Mouse (Mus musculus): ENCODE data around the gene Rasl10a.

The Rasl10a gene

DNA sequence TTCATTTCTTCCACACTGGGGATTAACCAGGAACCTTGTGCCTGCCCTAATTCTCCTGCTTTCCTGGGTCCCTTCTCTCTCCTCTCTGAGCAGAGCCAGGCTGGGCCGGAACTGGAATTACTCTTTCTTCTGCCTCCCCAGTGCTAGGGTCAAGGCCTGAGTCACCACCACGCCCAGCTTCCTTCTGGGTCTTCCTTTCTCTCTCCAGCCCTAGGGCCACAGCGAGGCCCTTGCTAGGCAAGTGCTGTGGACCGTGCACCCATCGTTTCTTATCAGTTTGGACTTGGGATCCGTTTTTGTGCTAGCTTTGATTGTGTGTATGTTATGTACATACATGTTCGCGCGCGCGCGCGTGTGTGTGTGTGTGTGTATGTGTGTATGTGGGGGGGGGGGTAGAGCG is 3.8 kb upstream of the Rasl10a start:
- DNase-seq, result no peak

GRCm38 (mm10) chr11:5054874-5055273 is 3.1 kb upstream of the Rasl10a start:
- DNase-seq, result no peak

DNA sequence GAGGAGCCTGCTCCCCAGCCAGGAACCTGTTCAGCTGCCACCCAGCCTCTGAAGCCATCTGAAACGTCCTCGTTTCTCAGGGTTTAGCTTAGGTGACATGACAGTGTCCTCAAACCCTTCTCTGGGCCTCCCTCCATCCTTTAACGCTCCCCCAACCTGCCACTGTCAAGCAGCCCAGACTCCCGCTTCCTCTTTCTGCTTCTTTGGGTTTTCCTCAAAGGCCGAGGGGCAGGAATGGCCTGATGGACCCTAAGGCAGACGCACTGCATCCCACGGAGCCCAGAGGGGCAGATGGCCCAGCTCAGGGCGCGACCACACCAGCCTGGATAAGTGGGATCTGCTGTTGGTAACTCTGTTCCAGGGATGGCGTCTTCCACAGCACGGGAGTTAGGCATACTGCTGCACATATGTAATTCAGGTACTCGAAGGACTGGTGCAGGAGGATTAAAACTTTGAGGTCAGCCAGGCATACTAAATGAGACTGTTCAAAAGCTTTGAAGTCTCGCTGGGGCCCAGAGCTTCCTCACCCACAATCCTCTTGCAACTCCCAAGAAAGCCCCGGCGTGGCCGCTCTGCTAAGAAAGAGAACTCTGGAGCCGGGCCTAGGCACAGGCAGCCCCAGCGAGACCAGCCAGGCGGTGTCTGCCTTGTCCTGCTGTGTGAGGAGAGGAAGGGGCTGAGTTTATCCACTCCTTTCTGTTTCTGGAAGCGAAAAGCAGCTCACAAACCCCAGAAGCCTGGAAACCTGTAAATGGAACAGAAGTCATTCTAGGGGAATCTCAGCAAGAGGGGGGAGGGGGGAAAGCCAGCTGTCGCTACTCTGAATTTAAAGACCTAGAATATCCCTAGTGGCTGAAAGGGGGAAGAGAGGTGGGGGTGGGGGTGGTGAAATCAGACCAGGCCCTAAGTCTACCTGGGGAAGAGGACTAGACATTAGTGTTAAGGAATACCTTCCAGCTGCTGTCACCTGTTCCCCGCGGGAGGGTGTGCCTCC is 1.7 kb upstream of the Rasl10a start:
- no peak for DNase-seq

- DNase-seq, result no peak
Observed at GRCm38 (mm10) chr11:5057064-5057463, 864 bp upstream of the Rasl10a start.

DNA sequence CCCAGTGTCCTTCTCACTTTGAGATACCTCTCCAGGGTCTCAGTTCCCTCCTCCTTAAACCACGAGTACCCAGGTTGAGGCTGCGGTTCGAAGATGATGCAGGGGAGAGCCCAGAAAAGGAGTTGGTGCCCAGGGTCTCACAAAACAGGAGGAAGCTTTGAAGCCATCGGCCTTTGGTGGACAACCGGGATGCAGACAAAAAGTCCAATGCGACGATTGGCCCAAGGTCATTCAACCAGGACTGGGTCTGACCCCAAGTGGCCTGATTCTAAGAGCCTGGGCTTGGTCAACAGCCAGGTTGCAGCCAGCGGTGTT is 430 bp upstream of the Rasl10a start:
- DNase-seq, result no peak

DNA sequence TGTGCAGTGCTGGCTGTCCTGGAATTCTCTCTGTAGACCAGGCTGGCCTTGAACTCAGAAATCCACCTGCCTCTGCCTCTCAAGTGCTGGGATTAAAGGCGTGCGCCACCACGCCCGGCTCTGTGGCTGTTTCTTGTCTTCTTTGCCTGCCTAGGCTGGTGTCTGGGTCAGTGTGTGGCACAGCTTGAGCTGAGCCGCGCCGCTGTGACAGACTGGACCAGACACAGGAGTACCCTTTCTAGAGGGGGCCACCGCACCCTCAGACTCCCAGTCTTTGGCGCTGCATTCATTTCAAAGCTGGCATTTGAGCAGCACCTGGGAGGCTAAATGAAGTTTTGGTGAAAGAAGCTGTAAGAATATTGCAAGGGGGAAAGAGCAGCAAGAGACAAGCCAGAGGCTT is 855 bp downstream of the Rasl10a start:
- DNase-seq, result no peak

- DNase-seq, result no peak
Observed at GRCm38 (mm10) chr11:5059230-5059629, 1.3 kb downstream of the Rasl10a start.

DNA sequence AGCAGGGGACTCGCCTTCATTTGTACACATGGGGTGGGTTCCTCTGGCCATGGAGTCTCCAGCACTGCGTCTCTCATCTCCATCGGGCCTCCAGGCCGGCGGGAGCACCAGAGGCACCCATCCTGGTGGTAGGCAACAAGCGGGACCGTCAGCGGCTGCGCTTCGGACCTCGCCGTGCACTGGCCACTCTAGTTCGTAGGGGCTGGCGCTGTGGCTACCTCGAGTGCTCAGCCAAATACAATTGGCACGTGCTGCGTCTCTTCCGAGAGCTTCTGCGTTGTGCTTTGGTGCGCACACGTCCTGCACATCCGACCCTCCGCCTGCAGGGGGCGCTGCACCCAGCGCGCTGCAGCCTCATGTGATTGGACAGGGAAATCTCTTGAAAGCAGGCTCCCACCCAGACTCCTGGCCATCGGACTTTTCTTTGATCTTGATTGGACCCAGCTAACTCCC is 1.8 kb downstream of the Rasl10a start:
- peak; percentile 49 for DNase-seq

DNA sequence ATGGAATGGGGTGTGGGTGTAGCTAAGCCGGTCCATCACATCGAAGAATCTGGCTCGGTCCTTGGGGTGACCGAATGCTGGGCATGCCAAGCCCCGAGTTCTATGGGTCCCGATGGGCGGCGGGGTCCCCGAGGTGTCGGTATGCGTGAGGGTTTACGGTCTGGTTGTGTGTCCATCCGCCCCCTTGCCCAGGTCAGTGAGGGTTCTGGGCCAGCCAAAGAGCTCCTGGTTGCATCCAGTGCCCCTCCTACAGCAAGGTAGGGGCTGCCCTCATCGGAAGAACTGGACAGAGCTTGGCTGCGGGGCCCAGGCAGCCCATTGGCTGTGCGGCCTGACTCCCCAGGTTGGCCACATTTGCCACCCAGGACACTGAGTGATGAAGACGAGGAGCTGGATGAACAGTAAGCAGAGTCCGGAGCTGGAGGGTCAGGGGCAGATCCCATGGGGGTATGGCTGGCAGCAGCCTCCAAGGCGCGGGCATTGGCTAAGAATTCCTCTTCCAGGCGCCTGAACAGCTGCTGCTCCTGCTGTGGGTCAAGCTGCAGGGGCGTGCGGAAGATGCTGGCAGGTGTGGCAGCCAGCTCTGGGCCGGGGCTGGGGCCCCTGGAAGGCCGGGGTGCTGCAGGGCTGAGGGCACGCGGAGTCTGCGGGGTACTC is 3.0 kb downstream of the Rasl10a start:
- no peak for DNase-seq

GRCm38 (mm10) chr11:5061413-5062139 is 3.6 kb downstream of the Rasl10a start:
- peak; percentile 98 for DNase-seq

GRCm38 (mm10) chr11:5062326-5062725 is 4.4 kb downstream of the Rasl10a start:
- DNase-seq, result no peak

GRCm38 (mm10) chr11:5062860-5063505 is 5.1 kb downstream of the Rasl10a start:
- no peak for DNase-seq

DNA sequence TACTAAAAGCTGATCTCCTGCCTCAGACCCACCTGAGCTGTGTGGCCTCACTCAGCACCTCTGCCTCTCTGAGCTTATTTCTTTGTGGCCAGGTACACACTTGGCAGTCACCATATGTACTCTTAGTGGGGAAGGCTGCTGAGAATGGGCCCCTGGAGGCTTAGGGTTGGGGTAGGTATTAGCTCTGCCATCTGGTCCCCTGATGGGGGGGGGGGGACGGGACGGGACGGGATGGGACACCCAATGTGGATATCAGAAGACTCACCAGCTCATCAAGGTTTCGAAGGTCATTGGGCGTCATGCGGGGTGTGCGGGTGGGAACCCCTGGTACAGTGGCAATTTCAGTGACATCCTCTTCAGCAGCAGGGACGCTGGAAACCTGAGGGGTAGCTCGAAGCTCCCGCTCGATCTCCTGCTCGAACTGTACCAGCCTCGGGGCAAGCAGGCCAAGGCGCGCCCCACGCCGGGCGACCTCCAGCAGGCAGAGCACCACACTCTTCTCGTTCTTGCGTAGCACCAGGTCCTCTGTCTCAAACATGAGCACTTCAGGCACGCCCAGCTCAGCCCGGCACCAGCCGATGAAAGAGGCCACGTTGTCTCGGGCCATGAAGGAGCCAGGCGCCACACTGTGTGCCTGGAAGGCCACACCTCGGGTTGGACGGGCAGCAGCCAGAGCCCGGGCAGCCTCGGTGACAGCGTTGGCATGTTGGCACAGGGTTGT is 5.8 kb downstream of the Rasl10a start:
- no peak for DNase-seq

- peak; percentile 38 for DNase-seq
Observed at GRCm38 (mm10) chr11:5064282-5065055, 6.5 kb downstream of the Rasl10a start.

- DNase-seq, result peak; percentile 95
Observed at GRCm38 (mm10) chr11:5065056-5065821, 7.3 kb downstream of the Rasl10a start, which contains the start of gene Gas2l1. Gene Gas2l1 (minus strand): TSS chr11:5065327.

GRCm38 (mm10) chr11:5067063-5067462 is 9.1 kb downstream of the Rasl10a start:
- DNase-seq, result no peak

GRCm38 (mm10) chr11:5068126-5068971 is 10.4 kb downstream of the Rasl10a start:
- DNase-seq, result peak; percentile 77

DNA sequence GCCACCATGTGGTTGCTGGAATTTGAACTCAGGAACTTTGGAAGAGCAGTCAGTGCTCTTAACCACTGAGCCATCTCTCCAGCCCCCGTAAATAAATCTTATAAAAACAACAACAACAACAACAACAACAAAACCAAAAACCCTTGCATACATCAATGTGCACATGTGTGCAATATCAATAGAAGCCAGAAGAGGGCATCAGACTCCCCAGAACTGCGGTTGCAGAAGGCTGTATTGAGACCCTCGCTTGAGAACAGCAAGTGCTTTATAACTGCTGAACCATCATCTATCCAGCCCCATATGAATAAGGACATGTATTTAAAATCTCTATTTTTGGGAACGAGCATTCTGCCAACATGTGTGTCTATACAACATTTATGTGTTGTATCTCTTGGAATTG is 17.0 kb downstream of the Rasl10a start:
- peak; percentile 59 for DNase-seq

- DNase-seq, result no peak
Observed at GRCm38 (mm10) chr11:5075760-5076159, 17.8 kb downstream of the Rasl10a start.

Data from lung, postnatal 36 days (tissue).